Mouse (Mus musculus) testis, adult 2 months (tissue): Measurements from ENCODE around the gene Hdgfl3. TPM values are rescaled to one million over a fixed set of nuclear protein-coding genes. Genes with fewer than 3 reads are reported as not detected.

Experiments used
- H3K27ac ChIP-seq: fragments of 200-500 bp; 2 replicates; pipeline ENCODE4 v1.5.1; 2012; ENCODE audit warnings: low read depth, low read length; ENCODE audit not compliant: control insufficient read depth, insufficient read depth
- H3K27me3 ChIP-seq: fragments of 200-500 bp; 2 replicates; pipeline ENCODE4 v1.6.1; 2012; ENCODE audit warnings: mild to moderate bottlenecking, low read length, moderate library complexity; ENCODE audit not compliant: control insufficient read depth, insufficient read depth
- H3K36me3 ChIP-seq: fragments of 200-500 bp; 2 replicates; pipeline ENCODE4 v1.6.1; 2012; ENCODE audit warnings: mild to moderate bottlenecking, low read length; ENCODE audit not compliant: control insufficient read depth, insufficient read depth
- H3K4me1 ChIP-seq: fragments of 200-500 bp; 2 replicates; pipeline ENCODE4 v1.6.1; 2012; ENCODE audit warnings: low read length; ENCODE audit not compliant: control insufficient read depth, insufficient read depth
- H3K4me3 ChIP-seq: fragments of 200-500 bp; 2 replicates; pipeline ENCODE4 v1.5.1; 2012; ENCODE audit warnings: low read depth, mild to moderate bottlenecking, low read length, moderate library complexity, mixed read lengths; ENCODE audit not compliant: control insufficient read depth
- CTCF ChIP-seq: fragments of 200-500 bp; IDR thresholded peaks from 2 replicates; pipeline ENCODE4 v1.5.1; 2012; ENCODE audit warnings: low read depth, mild to moderate bottlenecking, inconsistent platforms, low read length, moderate library complexity; ENCODE audit not compliant: control insufficient read depth, insufficient read depth, insufficient replicate concordance
- POLR2A ChIP-seq: fragments of 200-500 bp; IDR thresholded peaks from 2 replicates; pipeline ENCODE4 v1.6.1; 2012; ENCODE audit warnings: low read depth, mild to moderate bottlenecking, inconsistent platforms, low read length, moderate library complexity; ENCODE audit not compliant: control insufficient read depth
- polyA plus RNA-seq: library from polyadenylated mRNA; depleted of rRNA; stranded (reverse); fragments of >200 nt; gene quantifications from 2 replicates; pipeline ENCODE4 v1.2.3, GENCODE M21; 2012

The Hdgfl3 gene
- polyA plus RNA-seq, 1 experiment, result 4.3 TPM

- H3K4me1 ChIP-seq, result peaks cover 14% of the 10 kb centered on the region
- no peaks in the 10 kb centered on the region for H3K36me3 ChIP-seq
- H3K4me3 ChIP-seq, result no peak within 1 kb of the TSS
- no peaks in the 10 kb centered on the region for H3K27me3 ChIP-seq
- no peak for TF ChIP-seq POLR2A
- no peak for TF ChIP-seq CTCF
- H3K27ac ChIP-seq, result no peak within 1 kb of the TSS
Observed at GRCm38 (mm10) chr7:81855694-81856093, 78.6 kb downstream of the Hdgfl3 start, which contains the start of gene Gm10160. TSS of gene Gm10160 (minus strand) at chr7:81855794.

GRCm38 (mm10) chr7:81854568-81855307, 79.5 kb downstream of the Hdgfl3 start:
- no peak overlapping the region for H3K27ac ChIP-seq
- H3K27me3 ChIP-seq, result no peaks in the 10 kb centered on the region
- H3K4me3 ChIP-seq, result no peak overlapping the region
- peaks cover 10% of the 10 kb centered on the region for H3K4me1 ChIP-seq
- H3K36me3 ChIP-seq, result no peaks in the 10 kb centered on the region
- no peak for TF ChIP-seq CTCF
- TF ChIP-seq POLR2A, result no peak

GRCm38 (mm10) chr7:81851706-81852105, 82.6 kb downstream of the Hdgfl3 start:
- Histone ChIP-seq H3K27me3 (no peaks in the 10 kb centered on the region), H3K4me1 (no peaks in the 10 kb centered on the region), H3K4me3 (no peak overlapping the region), H3K36me3 (no peaks in the 10 kb centered on the region), H3K27ac (no peak overlapping the region)
- TF ChIP-seq POLR2A, result no peak
- TF ChIP-seq CTCF, result no peak

- TF ChIP-seq POLR2A (no peak), CTCF (no peak)
- no peak overlapping the region for H3K4me3 ChIP-seq
- H3K27me3 ChIP-seq, result no peaks in the 10 kb centered on the region
- no peaks in the 10 kb centered on the region for H3K4me1 ChIP-seq
- no peaks in the 10 kb centered on the region for H3K36me3 ChIP-seq
- H3K27ac ChIP-seq, result no peak overlapping the region
Observed at GRCm38 (mm10) chr7:81850171-81850570, 84.1 kb downstream of the Hdgfl3 start.

- H3K4me3 ChIP-seq, result no peak overlapping the region
- no peaks in the 10 kb centered on the region for H3K36me3 ChIP-seq
- H3K27me3 ChIP-seq, result no peaks in the 10 kb centered on the region
- no peaks in the 10 kb centered on the region for H3K4me1 ChIP-seq
- no peak for TF ChIP-seq POLR2A
- no peak for TF ChIP-seq CTCF
- H3K27ac ChIP-seq, result no peak overlapping the region
Observed at GRCm38 (mm10) chr7:81849633-81850032, 84.6 kb downstream of the Hdgfl3 start.

GRCm38 (mm10) chr7:81849214-81849613, 85.1 kb downstream of the Hdgfl3 start:
- no peak for TF ChIP-seq CTCF
- TF ChIP-seq POLR2A, result no peak
- H3K4me3 ChIP-seq, result no peak overlapping the region
- H3K4me1 ChIP-seq, result no peaks in the 10 kb centered on the region
- H3K36me3 ChIP-seq, result no peaks in the 10 kb centered on the region
- H3K27me3 ChIP-seq, result no peaks in the 10 kb centered on the region
- H3K27ac ChIP-seq, result no peak overlapping the region

GRCm38 (mm10) chr7:81847777-81848176, 86.5 kb downstream of the Hdgfl3 start:
- H3K27me3 ChIP-seq, result no peaks in the 10 kb centered on the region
- no peak overlapping the region for H3K27ac ChIP-seq
- H3K4me3 ChIP-seq, result no peak overlapping the region
- no peaks in the 10 kb centered on the region for H3K4me1 ChIP-seq
- no peaks in the 10 kb centered on the region for H3K36me3 ChIP-seq
- TF ChIP-seq POLR2A (no peak), CTCF (no peak)

- TF ChIP-seq CTCF, result no peak
- no peak for TF ChIP-seq POLR2A
- Histone ChIP-seq H3K27ac (no peak overlapping the region), H3K4me1 (no peaks in the 10 kb centered on the region), H3K27me3 (no peaks in the 10 kb centered on the region), H3K4me3 (no peak overlapping the region), H3K36me3 (no peaks in the 10 kb centered on the region)
Observed at GRCm38 (mm10) chr7:81847010-81847409, 87.3 kb downstream of the Hdgfl3 start.
